Mouse (Mus musculus): ENCODE results near the gene Ceacam18.
"Not testable (repeated sequence)": the region's sequence is repeated elsewhere in the genome, so short reads cannot be mapped to it uniquely, and the experiment has no call there.

The Ceacam18 gene

GRCm38 (mm10) chr7:43634500-43634899, at the start of gene Ceacam18:
Gene Ceacam18 (plus strand): TSS chr7:43634707.
- no peak for DNase-seq

GRCm38 (mm10) chr7:43584790-43585189, 49.7 kb upstream of the Ceacam18 start:
- DNase-seq: no peak

- no peak for DNase-seq
Measured at GRCm38 (mm10) chr7:43601884-43602283, 32.6 kb upstream of the Ceacam18 start.

GRCm38 (mm10) chr7:43606896-43607742, 27.4 kb upstream of the Ceacam18 start, which contains the start of gene Zfp819:
Gene Zfp819 (plus strand): TSS chr7:43607169.
- peak; percentile 25 for DNase-seq

GRCm38 (mm10) chr7:43607743-43608287, 26.7 kb upstream of the Ceacam18 start:
- DNase-seq: no peak

GRCm38 (mm10) chr7:43608316-43608824, 26.1 kb upstream of the Ceacam18 start:
- DNase-seq: no peak

- DNase-seq: no peak
Measured at GRCm38 (mm10) chr7:43613816-43614551, 20.5 kb upstream of the Ceacam18 start.

GRCm38 (mm10) chr7:43622927-43623326, 11.6 kb upstream of the Ceacam18 start:
- no peak for DNase-seq

- DNase-seq: peak; percentile 5
Measured at GRCm38 (mm10) chr7:43623819-43624218, 10.7 kb upstream of the Ceacam18 start.

GRCm38 (mm10) chr7:43625065-43625464, 9.4 kb upstream of the Ceacam18 start:
- no peak for DNase-seq

GRCm38 (mm10) chr7:43625794-43626422, 8.6 kb upstream of the Ceacam18 start:
- DNase-seq: no peak

GRCm38 (mm10) chr7:43633940-43634339, 567 bp upstream of the Ceacam18 start:
- DNase-seq: no peak

GRCm38 (mm10) chr7:43636194-43636593, 1.7 kb downstream of the Ceacam18 start:
- no peak for DNase-seq

GRCm38 (mm10) chr7:43637118-43637517, 2.6 kb downstream of the Ceacam18 start:
- DNase-seq: no peak

GRCm38 (mm10) chr7:43642587-43642986, 8.1 kb downstream of the Ceacam18 start:
- no peak for DNase-seq

- no peak for DNase-seq
Measured at GRCm38 (mm10) chr7:43643046-43643652, 8.6 kb downstream of the Ceacam18 start.

GRCm38 (mm10) chr7:43652683-43653082, 18.2 kb downstream of the Ceacam18 start:
- DNase-seq: no peak

- no peak for DNase-seq
Measured at GRCm38 (mm10) chr7:43654519-43654918, 20.0 kb downstream of the Ceacam18 start.

GRCm38 (mm10) chr7:43656232-43656631, 21.7 kb downstream of the Ceacam18 start:
- DNase-seq: no peak

- DNase-seq: no peak
Measured at GRCm38 (mm10) chr7:43660002-43660401, 25.5 kb downstream of the Ceacam18 start, which contains the start of gene Siglece. Gene Siglece (minus strand): TSS chr7:43660161.

- DNase-seq: no peak
Measured at GRCm38 (mm10) chr7:43662804-43663203, 28.3 kb downstream of the Ceacam18 start.

GRCm38 (mm10) chr7:43667221-43667620, 32.7 kb downstream of the Ceacam18 start:
- DNase-seq: not testable (repeated sequence)
